Mouse (Mus musculus): ENCODE data around the gene Mrgpre. TPM values are rescaled to one million over a fixed set of nuclear protein-coding genes. Genes with fewer than 3 reads are reported as not detected.
A peak's percentile ranks its signal among the peaks of the same experiment; 100 is the strongest.

The Mrgpre gene
- polyA plus RNA-seq (2014; fragmentation: Nextera tagmentation; extraction: Ambion mirVana) = 1.5 and 1.9 TPM in 2 replicates

GRCm38 (mm10) chr7:143783996-143784829 is at the start of gene Mrgpre:
Mrgpre (minus strand) TSS chr7:143784500.
- H3K9ac ChIP-seq = peak within 1 kb of the TSS; percentile 37
- 3% methylated on average over 21 of the region's 21 CpGs for WGBS
- ATAC-seq (ENCODE audit: insufficient read depth) (peak; percentile 94), DNase-seq (peak; percentile 87)
- H3K4me2 ChIP-seq = peak within 1 kb of the TSS; percentile 65
- no peak for TF ChIP-seq CTCF (IDR thresholded peaks at IDR 0.05; ENCODE audit: low read depth)
- no peaks in the 10 kb centered on the region for H3K36me3 ChIP-seq (ENCODE audit: insufficient read depth)
- H3K27ac ChIP-seq (ENCODE audit: low read depth) = peak within 1 kb of the TSS; percentile 42; the same call in 1 of the 2 replicates
- H3K4me1 ChIP-seq (ENCODE audit: insufficient read depth) = peaks cover 4% of the 10 kb centered on the region; the same call in 1 of the 2 replicates
- peak within 1 kb of the TSS; percentile 38 for H3K4me3 ChIP-seq (ENCODE audit: low read depth, low read length)
- H3K9me3 ChIP-seq (ENCODE audit: low read depth, low read length) = no peaks in the 10 kb centered on the region
- H3K27me3 ChIP-seq (ENCODE audit: insufficient read depth, low read length) = no peaks in the 10 kb centered on the region

DNA sequence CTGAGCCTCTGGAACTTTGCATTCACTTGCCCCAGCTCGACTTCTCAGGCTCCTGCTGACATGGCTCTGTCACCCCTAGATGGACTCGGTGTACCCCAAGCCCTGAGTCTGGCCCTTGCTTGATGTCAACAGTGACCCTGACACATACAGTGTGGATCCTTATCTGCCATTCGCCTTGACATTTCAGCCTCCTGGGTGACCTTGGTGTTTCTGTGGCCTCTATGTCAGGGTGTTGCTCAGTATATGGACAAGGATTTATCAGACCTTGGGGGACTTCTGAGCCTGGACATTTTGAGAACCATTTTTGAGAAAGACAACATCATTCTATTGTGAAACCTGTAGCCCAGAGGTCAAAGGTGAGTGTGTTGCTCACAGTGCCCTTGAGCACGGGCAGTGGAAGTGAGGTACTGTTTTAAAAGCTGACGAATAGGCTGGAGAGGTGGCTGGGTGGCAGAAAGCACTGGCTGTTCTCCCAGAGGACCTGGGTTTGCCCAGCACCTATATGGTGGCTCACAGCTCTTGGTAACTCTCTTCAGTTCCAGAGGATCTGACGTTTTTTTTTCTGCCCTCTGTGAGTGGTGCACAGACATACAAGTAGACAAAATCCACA is 49.4 kb upstream of the Mrgpre start:
- Histone ChIP-seq H3K9me3 (ENCODE audit: low read depth, low read length) (no peaks in the 10 kb centered on the region), H3K9ac (no peak overlapping the region), H3K4me3 (ENCODE audit: low read depth, low read length) (no peak overlapping the region), H3K27me3 (ENCODE audit: insufficient read depth, low read length) (no peaks in the 10 kb centered on the region), H3K4me1 (ENCODE audit: insufficient read depth) (0 out of 2 replicates have a peak, but pooled peaks cover 6% of the 10 kb centered on the region), H3K4me2 (no peak overlapping the region), H3K36me3 (ENCODE audit: insufficient read depth) (peaks cover 23% of the 10 kb centered on the region), H3K27ac (ENCODE audit: low read depth) (no peak overlapping the region)
- no peak for TF ChIP-seq CTCF (IDR thresholded peaks at IDR 0.05; ENCODE audit: low read depth)
- ATAC-seq (ENCODE audit: insufficient read depth) (no peak), DNase-seq (no peak)
- 69% methylated on average over 6 of the region's 6 CpGs for WGBS

- DNase-seq (no peak), ATAC-seq (ENCODE audit: insufficient read depth) (no peak)
- no peak overlapping the region for H3K4me3 ChIP-seq (ENCODE audit: low read depth, low read length)
- no peak overlapping the region for H3K9ac ChIP-seq
- peaks cover 17% of the 10 kb centered on the region for H3K36me3 ChIP-seq (ENCODE audit: insufficient read depth)
- no peak overlapping the region for H3K27ac ChIP-seq (ENCODE audit: low read depth)
- H3K4me2 ChIP-seq = no peak overlapping the region
- no peaks in the 10 kb centered on the region for H3K9me3 ChIP-seq (ENCODE audit: low read depth, low read length)
- 88% methylated on average over 2 of the region's 2 CpGs for WGBS
- 0 out of 2 replicates have a peak, but pooled peaks cover 6% of the 10 kb centered on the region for H3K4me1 ChIP-seq (ENCODE audit: insufficient read depth)
- H3K27me3 ChIP-seq (ENCODE audit: insufficient read depth, low read length) = no peaks in the 10 kb centered on the region
- no peak for TF ChIP-seq CTCF (IDR thresholded peaks at IDR 0.05; ENCODE audit: low read depth)
These were observed 48.3 kb upstream of the Mrgpre start for GRCm38 (mm10) chr7:143832611-143833010.

DNA sequence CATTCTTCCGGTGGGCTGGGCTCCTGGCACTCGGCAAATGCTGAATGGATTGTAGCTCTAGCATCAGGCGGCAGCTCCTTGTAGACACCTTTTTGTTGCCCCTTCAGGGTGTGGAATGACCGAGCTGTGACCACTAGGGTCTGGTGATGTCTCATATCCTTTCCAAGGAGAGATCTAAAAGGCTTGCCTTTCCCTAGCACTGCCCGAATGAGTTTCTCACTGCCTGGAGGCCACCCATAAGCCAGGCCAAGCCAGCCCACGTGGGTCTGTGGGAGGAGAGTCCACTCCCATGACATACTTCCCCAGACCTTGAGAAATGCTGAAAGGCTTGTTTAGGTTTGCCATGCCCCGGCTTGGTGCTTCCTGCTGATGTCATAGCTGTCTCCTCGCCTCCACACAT is 47.9 kb upstream of the Mrgpre start:
- no peak for TF ChIP-seq CTCF (IDR thresholded peaks at IDR 0.05; ENCODE audit: low read depth)
- 75% methylated on average over 8 of the region's 8 CpGs for WGBS

GRCm38 (mm10) chr7:143830399-143830798 is 46.1 kb upstream of the Mrgpre start:
- 9% methylated on average over 6 of the region's 6 CpGs for WGBS
- no peak for DNase-seq
- Histone ChIP-seq H3K9ac (peak overlapping the region; percentile 49), H3K4me2 (peak overlapping the region; percentile 84), H3K4me3 (ENCODE audit: low read depth, low read length) (peak overlapping the region; percentile 64), H3K9me3 (ENCODE audit: low read depth, low read length) (no peaks in the 10 kb centered on the region), H3K27me3 (ENCODE audit: insufficient read depth, low read length) (no peaks in the 10 kb centered on the region), H3K27ac (ENCODE audit: low read depth) (no peak overlapping the region), H3K4me1 (ENCODE audit: insufficient read depth) (0 out of 2 replicates have a peak, but pooled peaks cover 6% of the 10 kb centered on the region), H3K36me3 (ENCODE audit: insufficient read depth) (0 out of 2 replicates have a peak, but pooled peaks cover 5% of the 10 kb centered on the region)
- peak; percentile 25; the same call in 1 of the 2 replicates for ATAC-seq (ENCODE audit: insufficient read depth)
- TF ChIP-seq CTCF (IDR thresholded peaks at IDR 0.05; ENCODE audit: low read depth) = no peak

More for the DNA sequence above, 47.9 kb upstream of the Mrgpre start:
- H3K9me3 ChIP-seq (ENCODE audit: low read depth, low read length) = no peaks in the 10 kb centered on the region
- H3K4me3 ChIP-seq (ENCODE audit: low read depth, low read length) = no peak overlapping the region
- no peak overlapping the region for H3K27ac ChIP-seq (ENCODE audit: low read depth)
- no peak overlapping the region for H3K4me2 ChIP-seq
- DNase-seq (peak; percentile 1), ATAC-seq (ENCODE audit: insufficient read depth) (no peak)
- no peaks in the 10 kb centered on the region for H3K27me3 ChIP-seq (ENCODE audit: insufficient read depth, low read length)
- no peak overlapping the region for H3K9ac ChIP-seq
- H3K4me1 ChIP-seq (ENCODE audit: insufficient read depth) = 0 out of 2 replicates have a peak, but pooled peaks cover 6% of the 10 kb centered on the region
- peaks cover 13% of the 10 kb centered on the region for H3K36me3 ChIP-seq (ENCODE audit: insufficient read depth)

DNA sequence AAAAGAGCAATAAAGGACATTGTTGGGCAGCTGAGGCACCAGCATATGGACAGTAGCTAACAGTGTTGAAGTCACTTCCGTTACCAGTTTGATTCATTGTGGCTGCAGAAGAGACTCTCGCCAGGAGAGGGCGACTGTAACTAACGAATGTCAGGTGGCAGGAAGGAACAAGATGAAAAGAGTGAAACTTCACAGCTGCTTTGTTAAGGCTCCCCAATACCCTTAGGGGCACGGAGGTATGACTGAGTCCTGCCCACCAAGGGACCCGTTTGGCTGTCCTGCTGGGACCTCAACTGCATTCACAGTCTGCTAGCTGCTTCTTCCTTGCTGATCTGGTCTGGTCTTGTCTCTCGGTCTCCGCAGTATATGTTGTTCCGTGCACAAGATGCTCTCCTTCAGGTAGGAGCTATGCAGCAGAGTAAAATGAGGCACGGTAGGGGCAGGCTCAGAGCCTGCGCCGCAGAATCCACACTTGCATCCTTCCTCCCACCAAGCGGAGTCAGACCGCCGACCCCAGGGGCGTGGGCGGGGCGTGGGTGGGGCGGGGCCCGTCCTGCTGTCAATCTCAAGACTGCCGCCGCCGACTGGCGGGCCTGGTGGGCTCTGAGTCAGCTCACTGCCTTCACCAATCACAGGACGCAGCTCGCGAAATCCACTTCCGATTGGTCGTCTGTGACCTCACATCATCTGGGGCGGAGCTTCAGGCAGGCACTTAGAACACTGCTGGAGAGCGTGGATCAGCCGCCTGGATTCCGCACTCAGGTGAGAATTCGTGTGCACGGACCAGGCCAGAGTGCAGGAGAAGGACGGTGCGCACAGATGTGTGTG is 45.4 kb upstream of the Mrgpre start:
- Histone ChIP-seq H3K4me2 (peak overlapping the region; percentile 84), H3K27ac (ENCODE audit: low read depth) (peak overlapping the region; percentile 87), H3K9me3 (ENCODE audit: low read depth, low read length) (no peaks in the 10 kb centered on the region), H3K27me3 (ENCODE audit: insufficient read depth, low read length) (no peaks in the 10 kb centered on the region), H3K9ac (peak overlapping the region; percentile 67), H3K36me3 (ENCODE audit: insufficient read depth) (0 out of 2 replicates have a peak, but pooled peaks cover 5% of the 10 kb centered on the region), H3K4me1 (ENCODE audit: insufficient read depth) (0 out of 2 replicates have a peak, but pooled peaks cover 6% of the 10 kb centered on the region), H3K4me3 (ENCODE audit: low read depth, low read length) (peak overlapping the region; percentile 64)
- peak; percentile 93 for TF ChIP-seq CTCF (IDR thresholded peaks at IDR 0.05; ENCODE audit: low read depth)
- 2% methylated on average over 36 of the region's 37 CpGs for WGBS
- DNase-seq (peak; percentile 98), ATAC-seq (ENCODE audit: insufficient read depth) (peak; percentile 98)

Data from lung, embryonic 14.5 days (tissue).